Mouse (Mus musculus) left cerebral cortex, postnatal 10 days (tissue): ENCODE measurements around the gene Gpr87. TPM values are rescaled to one million over a fixed set of nuclear protein-coding genes. Genes with fewer than 3 reads are reported as not detected.

Experiments
- DNase-seq, 2 experiments: peaks; one replicate each; pipeline ENCODE4 v3.0.0; 2021 to 2022; ENCODE audit warnings: low spot score in 2 of 2, mixed read lengths in 1 of 2; ENCODE audit errors: extremely low spot score in 1 of 2
- intact Hi-C: fragments of 180-260 bp; cut with DNase I; formaldehyde crosslinking; loops from one replicate; pipeline ENCODE4 v1.15.1; 2025
- total RNA-seq, 2 experiments: library from RNA; stranded (reverse); gene quantifications; 2 replicates each; pipeline ENCODE4 v1.2.3; 2021

Gene Gpr87
- total RNA-seq, 2 experiments from 2014 or later, result not detected

DNA sequence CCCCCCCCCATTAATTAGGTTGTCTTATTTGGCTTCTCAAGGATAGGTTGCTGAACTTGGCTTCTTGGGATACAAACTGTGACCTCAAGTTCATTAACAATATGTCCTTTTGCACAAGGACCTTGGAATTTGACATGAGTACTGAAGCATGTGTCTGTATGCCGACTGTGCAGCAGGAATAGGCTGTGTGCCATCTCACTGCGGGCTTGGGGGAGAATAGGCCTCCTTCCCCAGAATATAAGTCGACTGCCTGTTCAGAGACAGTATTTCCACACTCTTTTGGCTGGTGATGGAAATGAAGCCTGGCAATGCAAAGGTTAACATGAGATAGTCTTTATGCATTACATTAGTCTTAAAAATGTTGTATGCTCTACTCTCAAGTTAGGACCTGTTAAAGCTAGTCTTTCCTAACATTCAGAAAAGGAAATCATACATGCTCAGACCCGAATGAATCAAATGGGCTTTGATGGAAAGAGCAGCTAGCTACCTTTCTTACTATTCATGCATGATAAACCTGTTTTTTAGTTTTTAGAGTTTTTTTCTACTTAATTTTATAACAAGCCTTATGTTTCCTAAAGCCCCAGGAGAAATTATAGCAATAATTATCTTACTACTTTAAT, 2.5 kb upstream of the Gpr87 start:
- intact Hi-C loops, result no loop called here
- no peak for DNase-seq

DNA sequence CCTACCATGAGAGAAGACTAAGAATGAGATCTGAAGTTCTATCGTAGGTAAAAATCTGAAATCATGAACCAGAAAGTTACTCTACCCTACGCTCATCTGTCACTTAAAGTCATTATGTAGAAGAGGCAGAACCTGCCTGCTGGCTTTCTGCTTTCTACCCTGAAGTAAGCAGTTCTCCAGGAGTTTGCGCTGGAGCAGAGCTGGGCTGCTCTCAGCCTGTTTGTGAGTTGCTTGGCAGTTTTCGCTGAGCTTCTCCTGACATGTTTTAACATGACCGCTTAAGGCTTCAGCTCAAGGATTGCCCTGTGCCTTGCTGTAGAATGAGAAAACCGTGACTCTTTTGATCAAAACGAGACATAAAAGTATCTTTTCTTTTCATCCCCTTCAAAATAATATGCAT, 805 bp downstream of the Gpr87 start:
- intact Hi-C loops, result no loop called here
- no peak for DNase-seq

DNA sequence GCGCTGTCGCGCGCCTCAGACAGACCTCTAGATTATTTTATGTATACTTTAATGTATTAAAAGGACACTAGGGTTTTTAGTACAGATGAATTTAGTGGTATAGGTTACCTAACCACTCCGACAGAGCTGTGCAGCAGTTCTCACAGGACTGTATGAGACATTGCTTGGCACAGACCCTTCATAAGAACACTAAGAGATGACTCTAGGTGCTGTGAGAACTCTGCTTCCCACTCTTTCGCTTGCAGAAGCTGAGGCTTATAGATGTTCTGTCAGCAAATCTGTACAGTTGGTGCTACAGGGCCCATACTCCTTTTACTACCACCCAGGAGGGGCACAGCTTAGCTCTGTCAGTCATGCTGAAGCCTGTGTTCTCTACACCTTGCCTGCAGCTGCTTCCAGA, 3.2 kb downstream of the Gpr87 start:
- no peak for DNase-seq
- intact Hi-C loops, result no loop called here

DNA sequence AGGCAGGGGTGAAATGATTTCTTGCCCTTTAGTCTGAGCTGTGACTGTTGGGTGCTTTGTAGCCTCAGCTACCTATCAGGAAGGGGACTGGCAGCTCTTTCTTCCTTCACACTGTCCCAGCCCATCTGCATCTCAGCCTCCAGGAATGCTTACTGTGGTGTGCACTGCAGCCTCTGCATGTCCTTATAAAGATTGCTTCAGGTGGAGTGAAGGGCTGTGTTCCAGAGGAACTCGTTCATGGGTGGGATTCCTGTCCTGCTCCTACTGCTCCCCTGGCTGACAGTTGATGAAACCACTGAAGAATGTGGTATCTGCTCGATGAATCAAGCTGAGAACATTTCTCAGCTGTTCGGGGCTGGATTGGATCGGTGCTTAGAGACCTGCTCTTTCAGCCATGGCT, 7.6 kb downstream of the Gpr87 start:
- no peak for DNase-seq
- intact Hi-C loops, result no loop called here

DNA sequence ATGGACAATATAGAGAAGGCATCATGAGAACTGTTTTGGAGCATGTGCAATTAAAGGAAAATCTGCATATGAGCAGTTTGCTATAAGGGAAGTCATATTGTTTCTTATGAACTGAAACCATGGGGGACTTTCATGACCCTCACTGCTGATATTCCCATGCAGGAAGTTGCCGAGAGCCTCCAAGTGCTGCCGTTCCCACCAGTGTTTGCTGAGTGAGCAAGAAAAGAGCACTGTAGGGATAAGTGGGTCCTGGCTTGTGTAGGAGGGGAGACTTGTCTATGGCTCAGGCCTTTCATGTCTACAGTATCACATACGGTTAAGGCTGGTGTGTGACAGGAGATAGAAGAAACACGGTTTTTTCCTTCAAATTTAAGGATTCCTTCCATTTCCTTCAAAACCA, 9.2 kb downstream of the Gpr87 start:
- intact Hi-C loops, result no loop called here
- no peak for DNase-seq

DNA sequence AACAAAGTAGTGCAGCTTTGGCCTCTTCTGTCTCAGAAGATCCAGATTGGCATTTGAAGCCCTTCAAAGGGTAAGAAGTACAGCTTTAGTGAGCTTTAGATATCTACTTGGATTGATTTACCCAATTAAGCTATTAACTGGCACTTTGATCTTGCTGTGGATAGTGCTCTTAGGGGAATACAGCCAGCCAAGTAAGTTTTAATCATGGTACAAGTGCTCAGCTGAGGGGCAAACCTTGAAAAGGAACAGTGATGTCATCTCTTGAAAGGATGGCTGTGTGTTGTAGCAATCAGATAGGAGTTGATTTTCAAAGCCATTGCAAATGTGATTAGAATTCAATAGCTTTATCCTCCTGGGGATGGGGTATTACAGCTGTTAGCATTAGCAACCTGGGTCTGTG, 12.8 kb downstream of the Gpr87 start:
- no peak for DNase-seq
- intact Hi-C loops, result no loop called here

DNA sequence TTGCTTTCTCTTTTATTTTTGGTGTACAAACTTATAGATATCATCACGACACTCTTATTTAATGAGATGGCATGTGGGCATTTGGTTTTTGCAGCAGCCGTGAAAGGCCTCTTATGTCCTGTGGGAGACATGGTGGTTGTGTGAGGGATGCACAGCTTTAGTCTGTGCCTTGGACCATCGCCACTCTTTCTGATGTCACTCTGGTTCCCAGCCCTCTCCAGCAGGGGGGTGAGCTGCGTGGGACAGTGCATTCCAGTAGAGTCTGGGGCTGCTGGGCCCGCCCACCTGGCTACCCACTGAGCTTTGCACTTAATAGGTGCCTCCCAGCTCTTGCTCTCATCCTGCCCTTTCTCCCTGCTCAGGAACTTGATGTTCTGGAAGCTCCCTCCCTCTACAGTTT, 13.8 kb downstream of the Gpr87 start:
- intact Hi-C loops, result no loop called here
- DNase-seq, result peak in 1 of 2 experiments; percentile 29

DNA sequence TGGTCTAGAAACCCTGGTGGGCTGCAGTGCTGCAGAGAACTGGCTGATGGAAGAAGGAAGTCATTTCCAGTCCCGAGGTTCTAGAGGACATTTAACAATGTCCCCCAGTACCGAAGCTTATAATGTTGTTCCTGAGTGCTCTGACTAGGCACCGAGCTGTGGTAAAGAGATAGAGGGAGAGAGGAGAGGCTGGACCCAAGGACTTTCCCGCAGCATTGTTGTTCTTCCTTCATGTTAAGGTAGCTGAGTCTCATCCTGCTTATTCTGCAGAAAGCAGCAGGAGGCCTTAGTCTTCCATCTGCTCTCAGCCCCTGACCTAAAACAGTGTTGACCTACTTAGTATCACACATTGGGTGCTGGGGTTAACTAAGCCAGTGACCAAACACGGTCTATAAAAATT, 18.0 kb downstream of the Gpr87 start:
- intact Hi-C loops, result no loop called here
- no peak for DNase-seq

DNA sequence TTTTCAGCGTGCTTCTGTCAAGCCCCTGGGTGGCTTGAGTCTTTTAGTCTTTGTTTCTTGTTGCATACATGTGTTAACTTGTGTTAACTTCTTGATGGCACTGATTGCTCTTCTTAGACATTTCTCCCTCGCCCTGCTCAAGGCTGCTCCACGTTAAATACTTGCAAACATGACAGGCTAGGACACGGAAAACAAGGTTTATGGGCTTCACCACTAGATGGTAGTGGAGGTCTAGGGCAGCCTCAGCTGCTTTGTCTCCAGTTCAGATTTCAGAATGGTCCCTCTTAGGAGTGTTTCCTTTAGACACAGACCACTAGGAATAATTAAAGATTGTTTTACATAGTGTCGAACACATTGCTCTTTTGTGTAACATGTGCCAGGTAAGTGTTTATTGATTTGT, 19.7 kb downstream of the Gpr87 start:
- DNase-seq, result peak; percentile 39 to 45
- intact Hi-C loops, result no loop called here

DNA sequence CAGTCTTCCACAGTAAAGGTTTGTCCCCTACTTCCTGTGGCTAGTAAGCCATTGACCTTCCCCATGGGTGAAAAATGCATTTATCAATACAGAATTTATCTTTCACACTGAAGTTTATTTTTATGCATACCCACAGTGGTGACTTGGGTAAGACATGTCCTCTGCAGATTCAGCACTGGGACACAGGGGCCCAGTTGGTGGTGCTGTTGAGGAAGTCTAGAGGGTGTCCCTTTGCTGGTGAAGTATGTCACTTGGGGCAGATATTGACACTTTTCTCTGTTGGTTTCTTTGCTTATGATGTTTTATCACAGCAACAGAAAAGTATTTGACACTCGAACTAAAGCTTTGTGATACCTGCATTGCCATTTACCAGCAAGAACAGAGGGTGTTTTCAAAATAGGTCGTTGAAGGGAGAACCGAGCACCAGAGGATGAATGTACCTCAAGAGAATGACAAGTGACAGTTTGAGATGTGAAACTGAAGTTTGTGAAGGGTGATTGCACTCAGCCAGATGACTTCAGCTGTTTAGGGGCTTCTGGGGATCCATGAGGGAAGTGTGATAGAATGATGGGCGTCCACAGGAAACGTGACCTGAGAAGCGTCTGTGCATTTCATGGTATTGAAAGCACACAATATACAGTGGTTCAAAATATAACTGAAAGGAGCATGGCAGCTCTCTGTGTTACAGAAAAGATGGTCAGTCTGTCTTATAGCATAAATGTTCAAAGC, 20.3 kb downstream of the Gpr87 start:
- intact Hi-C loops, result no loop called here
- no peak for DNase-seq

DNA sequence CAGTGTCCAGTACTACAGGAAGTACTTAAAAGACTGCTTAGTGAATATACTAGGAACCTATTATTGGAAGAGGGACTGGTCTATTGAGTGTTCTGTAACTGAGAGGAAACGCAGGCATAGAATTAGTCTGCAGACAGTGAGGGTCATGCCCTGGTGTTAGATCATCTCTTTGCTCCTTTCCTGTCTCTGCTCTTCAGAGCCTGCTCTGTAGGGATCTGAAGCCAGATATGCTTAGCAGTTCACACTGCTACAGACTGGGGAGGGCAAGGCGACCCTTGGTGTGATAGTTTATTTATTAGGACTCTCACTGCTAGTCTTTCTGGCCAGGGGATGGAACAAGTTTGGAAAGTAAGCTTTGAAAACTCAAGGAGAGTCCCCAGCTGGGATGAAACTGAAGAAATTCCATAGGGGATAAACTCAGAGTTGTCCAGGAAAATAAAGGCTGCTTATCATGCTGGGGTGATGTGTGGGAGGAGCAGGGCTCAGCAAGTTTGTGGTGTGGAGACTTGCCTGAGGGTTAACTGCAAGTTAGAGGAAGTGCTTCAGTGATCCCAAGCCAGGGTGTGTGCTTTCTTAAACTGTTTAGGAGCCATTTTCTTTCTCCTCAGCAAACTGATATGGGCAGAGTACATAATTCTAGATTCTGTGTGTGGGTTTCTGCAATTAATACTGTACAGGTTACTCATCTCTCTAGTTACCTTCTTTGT, 24.8 kb downstream of the Gpr87 start:
- intact Hi-C loops, result no loop called here
- DNase-seq, result no peak

DNA sequence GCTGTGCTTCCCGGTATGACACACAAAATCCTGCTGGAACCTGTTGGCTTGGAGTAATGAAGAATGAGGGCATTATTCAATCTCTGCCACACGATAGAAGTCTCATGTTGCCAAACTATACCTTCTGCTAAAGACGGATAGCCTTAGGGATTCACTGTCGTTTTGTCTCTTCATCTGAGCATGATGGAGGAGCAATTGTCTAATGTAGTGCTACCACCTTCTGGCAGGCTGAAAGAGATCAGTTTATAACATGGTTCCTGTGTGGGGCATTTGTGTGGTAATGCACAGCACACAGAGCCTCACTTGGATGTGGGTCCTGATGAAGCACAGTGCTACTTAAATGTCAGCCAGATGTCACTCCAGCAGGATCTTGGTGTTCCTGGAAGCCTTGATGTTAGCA, 25.7 kb downstream of the Gpr87 start:
- intact Hi-C loops, result no loop called here
- DNase-seq, result no peak

DNA sequence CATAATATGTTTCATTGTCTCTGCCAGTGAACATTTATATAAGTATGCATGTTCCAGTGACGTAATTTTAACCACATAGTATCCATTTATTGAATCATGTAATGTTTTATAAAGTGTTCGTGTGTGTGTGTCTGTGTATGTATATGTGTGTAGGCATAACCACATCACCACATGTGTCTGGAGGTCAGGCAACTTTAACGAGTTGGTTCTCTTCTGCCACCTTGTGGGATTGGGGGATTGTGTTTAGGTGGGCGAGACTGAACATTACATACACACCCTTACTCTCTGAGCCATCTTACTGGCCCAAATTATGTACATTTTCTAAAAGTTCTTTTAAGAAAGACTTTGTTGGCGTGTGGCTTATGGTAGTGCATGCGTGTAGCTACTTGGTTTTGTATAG, 26.4 kb downstream of the Gpr87 start:
- DNase-seq, result no peak
- intact Hi-C loops, result no loop called here

DNA sequence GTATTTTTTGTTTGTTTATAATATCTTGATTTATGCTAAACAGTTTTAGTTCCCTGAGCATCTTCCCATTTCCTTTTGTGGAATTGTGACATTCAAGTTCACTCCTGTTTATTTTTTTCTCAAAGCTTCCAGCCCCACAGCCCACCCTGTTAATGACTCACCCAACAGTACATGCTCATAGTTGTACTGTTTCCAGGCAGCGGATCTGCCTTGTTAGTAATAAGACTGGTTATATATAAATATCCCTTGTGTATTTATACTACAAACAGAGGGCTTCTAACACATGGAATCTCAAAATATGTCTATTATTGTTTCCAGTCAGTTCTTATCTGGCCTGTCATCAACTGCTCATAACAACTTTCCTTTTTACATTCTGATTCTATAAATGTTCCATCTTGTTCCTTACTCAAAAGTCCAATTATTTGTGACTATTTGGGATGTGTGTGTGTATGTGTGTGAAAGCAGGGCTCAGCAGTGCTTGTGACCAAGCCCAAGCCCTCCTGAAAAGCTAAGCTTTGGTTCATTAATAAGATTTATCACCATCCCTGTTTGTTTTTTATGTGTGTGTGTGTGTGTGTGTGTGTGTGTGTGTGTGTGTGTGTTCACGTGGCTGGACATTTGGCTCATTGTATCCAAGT, 27.4 kb downstream of the Gpr87 start:
- intact Hi-C loops, result no loop called here
- no peak for DNase-seq

DNA sequence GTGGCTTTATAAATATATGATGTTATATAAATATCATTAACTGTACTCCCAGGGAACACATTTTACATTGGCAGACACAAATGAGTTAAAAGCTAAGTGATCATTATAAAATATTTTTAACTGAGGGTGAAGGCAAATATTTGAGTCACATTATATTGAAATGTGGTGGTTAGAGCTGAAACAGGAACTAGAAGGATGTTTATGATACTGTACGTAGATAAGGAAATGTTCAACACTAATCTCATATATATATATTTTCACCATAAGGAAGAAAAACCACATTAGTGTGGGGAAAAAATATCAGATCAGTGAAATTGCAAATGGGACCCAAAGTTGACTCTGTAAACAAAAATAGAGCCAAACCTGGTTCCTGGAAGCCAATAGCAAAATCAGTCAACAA, 34.4 kb downstream of the Gpr87 start:
- intact Hi-C loops, result no loop called here
- no peak for DNase-seq

DNA sequence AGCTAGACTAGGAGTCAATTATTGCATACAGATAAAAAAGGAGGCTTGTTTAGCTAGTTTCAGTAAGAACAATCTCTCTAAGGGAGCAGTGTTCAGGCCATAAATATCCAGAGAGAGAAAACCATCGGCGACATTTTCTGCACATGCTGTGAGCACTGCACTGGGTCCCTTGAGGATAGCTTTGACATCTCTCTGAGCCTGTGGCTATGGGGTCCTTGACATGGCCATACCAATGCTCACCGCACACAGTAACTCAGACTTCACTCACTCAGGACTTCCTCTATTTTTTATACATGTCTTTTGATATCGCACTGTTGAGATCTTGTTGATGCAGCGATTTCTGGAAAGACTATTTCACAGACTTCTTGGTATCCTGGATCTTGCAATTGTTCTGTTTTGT, 37.9 kb downstream of the Gpr87 start:
- intact Hi-C loops, result no loop called here
- DNase-seq, result no peak

DNA sequence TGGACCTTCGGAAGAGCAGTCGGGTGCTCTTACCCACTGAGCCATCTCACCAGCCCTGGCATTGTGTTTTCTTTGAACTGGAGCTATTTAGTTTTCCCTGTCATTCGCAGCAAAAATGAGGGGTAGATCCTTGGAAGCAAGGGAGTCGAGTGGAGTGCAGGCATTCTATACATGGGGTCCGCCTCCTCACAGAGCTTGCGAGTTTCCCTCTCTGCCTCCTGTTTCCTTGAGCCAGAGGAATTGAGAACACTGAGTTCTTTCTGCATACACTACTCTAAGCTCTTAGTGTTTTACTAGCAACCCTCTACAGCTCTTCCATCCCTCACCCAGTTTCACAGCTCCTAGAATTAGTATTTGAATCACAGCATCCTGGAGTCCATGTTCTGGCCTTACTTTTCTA, 39.5 kb downstream of the Gpr87 start:
- no peak for DNase-seq
- intact Hi-C loops, result no loop called here

DNA sequence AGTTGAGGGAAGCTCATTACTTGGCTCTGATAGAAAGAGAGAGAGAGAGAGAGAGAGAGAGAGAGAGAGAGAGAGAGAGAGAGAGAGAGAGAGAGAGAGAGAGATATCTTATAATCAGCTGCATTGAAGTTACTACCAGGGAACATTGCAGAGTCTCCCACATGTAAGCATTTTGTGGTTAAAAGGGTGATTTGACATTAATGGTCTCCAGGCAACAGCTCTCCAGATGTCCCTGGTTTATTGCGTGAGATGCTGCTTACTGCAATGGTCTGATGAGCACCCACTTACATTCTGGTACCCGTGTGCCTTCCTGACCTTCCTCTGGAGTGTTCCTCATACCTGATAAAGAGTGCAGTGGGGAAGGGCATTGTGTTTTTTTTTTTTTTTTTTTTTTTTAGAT, 40.0 kb downstream of the Gpr87 start:
- DNase-seq, result no peak
- intact Hi-C loops, result no loop called here

DNA sequence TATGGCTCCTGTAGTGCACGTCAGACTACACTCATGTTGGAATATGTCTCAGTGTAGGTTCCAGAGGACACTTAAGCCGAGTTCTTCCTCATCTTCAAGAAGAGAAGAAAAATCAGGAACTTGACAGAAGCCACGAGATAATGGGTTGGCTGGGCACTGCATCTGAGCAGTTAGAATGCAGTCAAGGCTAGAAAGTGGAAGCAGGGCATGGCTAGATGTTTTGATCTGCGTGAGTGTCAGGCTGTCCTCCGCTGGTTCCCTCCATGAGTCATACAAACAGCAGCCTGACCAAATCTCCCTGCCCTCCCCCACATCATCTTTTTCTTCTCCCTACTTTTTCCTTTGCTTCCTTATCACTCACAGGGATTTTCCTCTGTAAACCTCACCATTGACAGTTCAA, 41.5 kb downstream of the Gpr87 start, which contains the start of gene P2ry14:
Gene P2ry14, minus strand, starts transcription at position 195 of the 400 bp plus-strand sequence.
- intact Hi-C loops, result no loop called here

DNA sequence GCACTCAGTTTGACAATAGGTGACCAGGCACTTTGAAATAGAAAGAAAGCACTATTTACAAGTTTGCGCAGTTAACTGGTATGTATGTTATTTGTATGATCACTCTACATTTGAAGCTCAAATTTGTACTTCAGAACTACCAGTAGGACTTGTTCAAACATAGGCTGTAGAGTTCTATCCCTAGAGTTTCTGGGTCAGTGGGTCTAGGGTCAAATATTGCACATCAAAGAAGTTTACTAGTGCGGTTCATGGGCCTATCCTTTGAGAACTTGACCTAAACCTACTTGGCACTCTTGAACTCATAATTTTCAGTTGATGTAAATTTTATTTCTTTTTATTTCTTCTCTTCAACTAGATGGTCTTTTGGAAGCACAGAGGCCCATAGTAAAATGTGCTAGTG, 44.3 kb downstream of the Gpr87 start:
- intact Hi-C loops, result no loop called here

More for the DNA sequence above, 41.5 kb downstream of the Gpr87 start, which contains the start of gene P2ry14:
- no peak for DNase-seq

More for the DNA sequence above, 44.3 kb downstream of the Gpr87 start:
- DNase-seq, result no peak
